Mouse (Mus musculus): ENCODE measurements at regions not wholly inside any gene's neighbourhood (a gene's known extent, or its start where the extent isn't known, plus 50 kb on each side); places are given as distances from the start of the nearest gene placed in this dataset.

DNA sequence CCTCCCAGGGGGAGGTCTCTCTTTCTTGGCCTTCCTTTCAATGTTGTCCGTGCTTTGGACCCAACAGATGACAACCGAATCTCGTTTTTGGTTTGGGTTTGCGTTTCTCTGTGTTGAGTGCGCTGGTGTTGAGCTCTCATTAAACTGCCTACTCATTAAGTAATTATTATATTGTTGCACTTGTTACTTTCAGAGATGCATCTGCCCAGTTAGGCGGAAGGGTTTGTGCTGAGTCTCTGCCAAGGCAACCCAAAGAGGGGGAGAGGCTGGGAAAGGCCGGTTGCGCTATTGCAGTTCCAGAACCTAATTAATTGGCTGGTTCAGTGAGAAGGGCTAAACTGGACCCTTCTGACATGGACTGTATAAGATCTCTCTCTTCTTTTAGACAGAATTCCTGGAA lies 141.2 kb upstream of the Cdh13 start:
- 89% methylated on average over 8 of the region's 8 CpGs for WGBS
- no peaks in the 10 kb centered on the region for H3K4me1 ChIP-seq (ENCODE audit: control insufficient read depth, insufficient read depth, insufficient read length, low read length)
- no peak overlapping the region for H3K27ac ChIP-seq (ENCODE audit: insufficient read depth, low read depth, low read length)
- H3K36me3 ChIP-seq (ENCODE audit: control insufficient read depth, insufficient read depth, low read length): no peaks in the 10 kb centered on the region
- TF ChIP-seq POLR2A (IDR thresholded peaks at IDR 0.05; ENCODE audit: low read depth, low read length) (no peak), CTCF (IDR thresholded peaks at IDR 0.05; ENCODE audit: extremely low read depth, insufficient read length, insufficient replicate concordance, low read depth, low read length) (no peak)
- H3K27me3 ChIP-seq (ENCODE audit: control insufficient read depth, insufficient read depth, low read length): no peaks in the 10 kb centered on the region
- no peak overlapping the region for H3K4me3 ChIP-seq (ENCODE audit: low read depth, low read length)

DNA sequence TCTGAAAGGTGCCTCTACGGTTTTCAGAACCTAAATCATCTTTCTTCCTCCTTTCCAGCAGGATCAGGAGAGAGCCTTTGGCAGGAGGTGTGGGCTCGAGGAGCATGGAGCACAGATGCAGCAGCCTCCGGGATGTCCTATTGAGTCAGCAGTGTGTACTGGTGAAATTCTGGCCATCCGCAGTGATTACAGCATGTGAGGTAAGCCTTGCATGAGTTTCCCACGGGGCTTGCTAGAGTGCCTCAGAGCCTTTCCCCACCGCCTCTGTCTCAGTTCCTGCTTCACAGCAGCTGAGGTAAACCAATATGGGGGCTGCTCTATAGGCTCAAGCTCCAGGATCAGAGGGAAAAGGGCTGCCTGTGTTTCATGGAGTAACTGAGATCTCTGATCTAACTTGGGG lies 143.6 kb upstream of the Cdh13 start:
- no peak overlapping the region for H3K27ac ChIP-seq (ENCODE audit: insufficient read depth, low read depth, low read length)
- no peak overlapping the region for H3K4me3 ChIP-seq (ENCODE audit: low read depth, low read length)
- WGBS: 73% methylated on average over 6 of the region's 6 CpGs
- no peaks in the 10 kb centered on the region for H3K36me3 ChIP-seq (ENCODE audit: control insufficient read depth, insufficient read depth, low read length)
- H3K4me1 ChIP-seq (ENCODE audit: control insufficient read depth, insufficient read depth, insufficient read length, low read length): no peaks in the 10 kb centered on the region
- H3K27me3 ChIP-seq (ENCODE audit: control insufficient read depth, insufficient read depth, low read length): no peaks in the 10 kb centered on the region
- no peak for TF ChIP-seq CTCF (IDR thresholded peaks at IDR 0.05; ENCODE audit: extremely low read depth, insufficient read length, insufficient replicate concordance, low read depth, low read length)
- no peak for TF ChIP-seq POLR2A (IDR thresholded peaks at IDR 0.05; ENCODE audit: low read depth, low read length)

DNA sequence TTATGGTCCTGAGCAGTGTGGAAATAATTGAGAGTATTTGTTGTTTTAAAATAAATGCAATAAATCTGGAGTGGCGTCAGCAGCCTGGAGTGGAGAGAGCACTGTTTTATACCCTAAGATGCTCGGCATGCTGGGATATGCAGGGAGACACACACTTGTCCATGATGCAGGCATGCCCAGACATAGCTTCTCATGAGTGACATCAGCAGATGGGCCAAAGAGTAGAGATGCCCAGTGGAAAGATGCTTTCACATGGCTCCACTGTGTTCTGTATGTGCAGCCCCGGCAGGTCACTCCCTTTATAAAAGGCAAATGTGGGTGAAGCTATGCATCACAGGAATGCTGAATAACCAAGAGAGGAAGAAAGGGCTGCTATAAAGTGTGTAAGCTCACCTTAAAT lies 145.7 kb upstream of the Cdh13 start:
- Histone ChIP-seq H3K27ac (ENCODE audit: insufficient read depth, low read depth, low read length) (no peak overlapping the region), H3K27me3 (ENCODE audit: control insufficient read depth, insufficient read depth, low read length) (no peaks in the 10 kb centered on the region), H3K4me3 (ENCODE audit: low read depth, low read length) (no peak overlapping the region), H3K4me1 (ENCODE audit: control insufficient read depth, insufficient read depth, insufficient read length, low read length) (no peaks in the 10 kb centered on the region), H3K36me3 (ENCODE audit: control insufficient read depth, insufficient read depth, low read length) (no peaks in the 10 kb centered on the region)
- 71% methylated on average over 3 of the region's 3 CpGs for WGBS
- no peak for TF ChIP-seq POLR2A (IDR thresholded peaks at IDR 0.05; ENCODE audit: low read depth, low read length)
- TF ChIP-seq CTCF (IDR thresholded peaks at IDR 0.05; ENCODE audit: extremely low read depth, insufficient read length, insufficient replicate concordance, low read depth, low read length): no peak

DNA sequence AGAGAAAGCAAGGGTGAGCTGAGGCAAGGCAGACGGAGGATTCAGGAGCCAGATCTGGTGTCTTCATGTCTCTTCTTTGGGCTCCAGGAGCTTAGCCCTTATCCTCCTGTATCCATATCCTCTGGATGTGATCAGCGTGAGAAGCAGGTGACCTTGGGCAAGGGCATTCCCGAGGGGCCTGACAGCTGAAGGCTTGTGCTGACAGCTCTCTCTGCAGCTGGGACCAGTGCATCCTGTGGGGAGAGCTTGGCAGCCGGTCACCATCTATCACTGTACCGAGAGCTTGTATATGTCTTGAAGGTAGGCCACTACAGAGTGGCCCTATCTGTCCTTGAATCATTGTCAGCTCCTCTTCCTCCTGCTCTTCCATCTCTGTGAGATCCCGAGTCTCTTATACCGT lies 158.5 kb upstream of the Cdh13 start:
- Histone ChIP-seq H3K27ac (ENCODE audit: insufficient read depth, low read depth, low read length) (no peak overlapping the region), H3K36me3 (ENCODE audit: control insufficient read depth, insufficient read depth, low read length) (no peaks in the 10 kb centered on the region), H3K4me1 (ENCODE audit: control insufficient read depth, insufficient read depth, insufficient read length, low read length) (no peaks in the 10 kb centered on the region), H3K27me3 (ENCODE audit: control insufficient read depth, insufficient read depth, low read length) (no peaks in the 10 kb centered on the region), H3K4me3 (ENCODE audit: low read depth, low read length) (no peak overlapping the region)
- TF ChIP-seq POLR2A (IDR thresholded peaks at IDR 0.05; ENCODE audit: low read depth, low read length): no peak
- no peak for TF ChIP-seq CTCF (IDR thresholded peaks at IDR 0.05; ENCODE audit: extremely low read depth, insufficient read length, insufficient replicate concordance, low read depth, low read length)
- WGBS: 70% methylated on average over 7 of the region's 7 CpGs

DNA sequence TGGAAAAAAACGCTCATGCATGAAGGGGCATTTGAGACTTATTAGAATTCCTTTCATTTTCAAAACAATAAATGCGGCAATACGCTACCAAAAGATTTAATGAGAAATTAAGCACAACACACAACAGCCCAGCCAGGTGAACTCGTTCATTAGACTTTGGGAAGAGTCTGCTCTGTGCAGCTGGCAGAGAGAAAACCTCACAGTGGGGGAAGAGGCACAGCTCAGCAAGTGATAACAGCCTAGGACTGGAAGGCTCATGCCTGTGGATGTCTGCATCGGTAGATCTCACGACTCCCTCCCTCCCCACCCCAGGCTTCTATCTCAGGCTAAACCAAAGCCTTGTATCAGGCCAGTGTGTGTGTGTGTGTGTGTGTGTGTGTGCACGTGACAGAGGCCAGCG lies 169.3 kb upstream of the Cdh13 start:
- Histone ChIP-seq H3K36me3 (ENCODE audit: control insufficient read depth, insufficient read depth, low read length) (no peaks in the 10 kb centered on the region), H3K4me1 (ENCODE audit: control insufficient read depth, insufficient read depth, insufficient read length, low read length) (no peaks in the 10 kb centered on the region), H3K27me3 (ENCODE audit: control insufficient read depth, insufficient read depth, low read length) (no peaks in the 10 kb centered on the region), H3K4me3 (ENCODE audit: low read depth, low read length) (no peak overlapping the region), H3K27ac (ENCODE audit: insufficient read depth, low read depth, low read length) (no peak overlapping the region)
- 67% methylated on average over 8 of the region's 8 CpGs for WGBS
- TF ChIP-seq POLR2A (IDR thresholded peaks at IDR 0.05; ENCODE audit: low read depth, low read length) (no peak), CTCF (IDR thresholded peaks at IDR 0.05; ENCODE audit: extremely low read depth, insufficient read length, insufficient replicate concordance, low read depth, low read length) (no peak)

DNA sequence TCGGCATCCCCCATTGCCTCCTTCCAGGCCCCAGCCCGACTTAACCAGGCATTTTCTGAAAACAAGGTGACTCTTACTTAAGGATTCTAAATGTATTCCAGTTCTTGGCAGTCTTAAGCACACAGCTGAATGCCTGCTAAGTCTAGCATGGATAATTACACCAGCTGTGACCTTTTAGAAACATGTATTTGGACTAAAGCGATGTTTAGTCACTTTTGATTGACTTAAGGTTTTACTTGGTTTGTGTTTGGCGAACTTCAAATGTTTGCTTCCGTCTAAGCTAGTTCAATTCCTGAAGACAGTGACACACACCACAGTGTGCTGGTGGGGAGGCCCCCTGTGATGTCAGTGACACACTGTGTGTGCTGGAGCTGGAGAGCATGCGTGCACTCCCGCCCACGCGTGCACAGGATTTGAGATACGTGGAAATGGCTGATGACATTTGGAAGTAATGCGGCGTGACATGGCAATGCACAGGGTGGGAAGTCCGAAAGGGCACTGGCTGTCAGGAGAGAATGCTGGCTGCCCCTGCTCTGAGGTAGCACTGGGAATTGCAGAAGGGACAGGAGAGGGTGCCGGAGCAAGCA lies 179.0 kb upstream of the Cdh13 start:
- 72% methylated on average over 14 of the region's 14 CpGs for WGBS
- Histone ChIP-seq H3K27ac (ENCODE audit: insufficient read depth, low read depth, low read length) (no peak overlapping the region), H3K27me3 (ENCODE audit: control insufficient read depth, insufficient read depth, low read length) (no peaks in the 10 kb centered on the region), H3K4me1 (ENCODE audit: control insufficient read depth, insufficient read depth, insufficient read length, low read length) (no peaks in the 10 kb centered on the region), H3K36me3 (ENCODE audit: control insufficient read depth, insufficient read depth, low read length) (no peaks in the 10 kb centered on the region), H3K4me3 (ENCODE audit: low read depth, low read length) (no peak overlapping the region)
- TF ChIP-seq CTCF (IDR thresholded peaks at IDR 0.05; ENCODE audit: extremely low read depth, insufficient read length, insufficient replicate concordance, low read depth, low read length) (no peak), POLR2A (IDR thresholded peaks at IDR 0.05; ENCODE audit: low read depth, low read length) (no peak)

DNA sequence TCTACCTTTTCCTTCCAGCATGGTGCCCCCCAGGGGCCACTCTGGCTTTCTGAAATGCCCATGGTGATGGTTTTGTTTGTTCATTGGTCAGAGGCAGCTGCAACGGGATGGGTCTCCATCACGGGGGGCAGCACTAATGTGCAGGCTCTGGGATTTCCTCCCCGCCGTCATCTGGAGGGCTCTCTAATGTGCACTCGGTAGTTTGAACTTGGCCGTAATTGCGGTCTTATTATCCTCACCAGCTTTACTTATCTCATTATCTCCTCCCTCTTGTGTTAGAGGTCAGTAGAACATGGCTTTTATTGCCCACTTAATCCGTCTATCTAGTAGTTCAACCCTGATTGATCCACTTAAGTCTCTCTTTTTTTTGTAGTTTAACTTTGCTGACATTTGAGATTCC lies 182.2 kb upstream of the Cdh13 start:
- Histone ChIP-seq H3K4me3 (ENCODE audit: low read depth, low read length) (no peak overlapping the region), H3K27ac (ENCODE audit: insufficient read depth, low read depth, low read length) (no peak overlapping the region), H3K36me3 (ENCODE audit: control insufficient read depth, insufficient read depth, low read length) (no peaks in the 10 kb centered on the region), H3K4me1 (ENCODE audit: control insufficient read depth, insufficient read depth, insufficient read length, low read length) (no peaks in the 10 kb centered on the region), H3K27me3 (ENCODE audit: control insufficient read depth, insufficient read depth, low read length) (no peaks in the 10 kb centered on the region)
- TF ChIP-seq POLR2A (IDR thresholded peaks at IDR 0.05; ENCODE audit: low read depth, low read length) (no peak), CTCF (IDR thresholded peaks at IDR 0.05; ENCODE audit: extremely low read depth, insufficient read length, insufficient replicate concordance, low read depth, low read length) (no peak)
- WGBS: 21% methylated on average over 8 of the region's 8 CpGs

All from small intestine, adult 2 months (tissue).